Mouse (Mus musculus): ENCODE data around the gene Naaladl2.

Naaladl2 gene

GRCm38 (mm10) chr3:24982111-24982510 lies 161.9 kb downstream of the Naaladl2 start:
- in situ Hi-C loops (cut with MboI; ENCODE audit: low sequenced_read_pairs), result no loop called here

GRCm38 (mm10) chr3:24942170-24942569 lies 201.9 kb downstream of the Naaladl2 start:
- in situ Hi-C loops (cut with MboI; ENCODE audit: low sequenced_read_pairs), result no loop called here

GRCm38 (mm10) chr3:24938507-24939182 lies 205.4 kb downstream of the Naaladl2 start:
- in situ Hi-C loops (cut with MboI; ENCODE audit: low sequenced_read_pairs), result no loop called here

- in situ Hi-C loops (cut with MboI; ENCODE audit: low sequenced_read_pairs), result no loop called here
These were observed 222.2 kb downstream of the Naaladl2 start for GRCm38 (mm10) chr3:24921811-24922210.

GRCm38 (mm10) chr3:24921401-24921800 lies 222.7 kb downstream of the Naaladl2 start:
- in situ Hi-C loops (cut with MboI; ENCODE audit: low sequenced_read_pairs), result no loop called here

- in situ Hi-C loops (cut with MboI; ENCODE audit: low sequenced_read_pairs), result no loop called here
These were observed 238.6 kb downstream of the Naaladl2 start for GRCm38 (mm10) chr3:24905425-24905960.

- in situ Hi-C loops (cut with MboI; ENCODE audit: low sequenced_read_pairs), result no loop called here
These were observed 255.3 kb downstream of the Naaladl2 start for GRCm38 (mm10) chr3:24888801-24889200.

GRCm38 (mm10) chr3:24872254-24872653 lies 271.8 kb downstream of the Naaladl2 start:
- in situ Hi-C loops (cut with MboI; ENCODE audit: low sequenced_read_pairs), result no loop called here

- in situ Hi-C loops (cut with MboI; ENCODE audit: low sequenced_read_pairs), result no loop called here
These were observed 291.1 kb downstream of the Naaladl2 start for GRCm38 (mm10) chr3:24852936-24853335.

GRCm38 (mm10) chr3:24796739-24797138 lies 347.3 kb downstream of the Naaladl2 start:
- in situ Hi-C loops (cut with MboI; ENCODE audit: low sequenced_read_pairs), result no loop called here

- in situ Hi-C loops (cut with MboI; ENCODE audit: low sequenced_read_pairs), result no loop called here
These were observed 356.5 kb downstream of the Naaladl2 start for GRCm38 (mm10) chr3:24787451-24788148.

- in situ Hi-C loops (cut with MboI; ENCODE audit: low sequenced_read_pairs), result no loop called here
These were observed 360.0 kb downstream of the Naaladl2 start for GRCm38 (mm10) chr3:24784108-24784507.

GRCm38 (mm10) chr3:24783462-24783829 lies 360.6 kb downstream of the Naaladl2 start:
- in situ Hi-C loops (cut with MboI; ENCODE audit: low sequenced_read_pairs), result no loop called here

- in situ Hi-C loops (cut with MboI; ENCODE audit: low sequenced_read_pairs), result no loop called here
These were observed 361.1 kb downstream of the Naaladl2 start for GRCm38 (mm10) chr3:24782784-24783461.

- in situ Hi-C loops (cut with MboI; ENCODE audit: low sequenced_read_pairs), result no loop called here
These were observed 362.4 kb downstream of the Naaladl2 start for GRCm38 (mm10) chr3:24781687-24782086.

GRCm38 (mm10) chr3:24778416-24778815 lies 365.6 kb downstream of the Naaladl2 start:
- in situ Hi-C loops (cut with MboI; ENCODE audit: low sequenced_read_pairs), result no loop called here

GRCm38 (mm10) chr3:24749055-24749454 lies 395.0 kb downstream of the Naaladl2 start:
- in situ Hi-C loops (cut with MboI; ENCODE audit: low sequenced_read_pairs), result no loop called here

GRCm38 (mm10) chr3:24747182-24747856 lies 396.7 kb downstream of the Naaladl2 start:
- in situ Hi-C loops (cut with MboI; ENCODE audit: low sequenced_read_pairs), result no loop called here

- in situ Hi-C loops (cut with MboI; ENCODE audit: low sequenced_read_pairs), result no loop called here
These were observed 400.1 kb downstream of the Naaladl2 start for GRCm38 (mm10) chr3:24743946-24744345.

- in situ Hi-C loops (cut with MboI; ENCODE audit: low sequenced_read_pairs), result no loop called here
These were observed 424.8 kb downstream of the Naaladl2 start for GRCm38 (mm10) chr3:24719181-24719749.

- in situ Hi-C loops (cut with MboI; ENCODE audit: low sequenced_read_pairs), result no loop called here
These were observed 429.3 kb downstream of the Naaladl2 start for GRCm38 (mm10) chr3:24714770-24715169.

Measured in CH12F3 (cell line).